Mouse (Mus musculus) limb, embryonic 14.5 days (tissue): ENCODE data around the gene Zfp580. TPM values are rescaled to one million over a fixed set of nuclear protein-coding genes. Genes with fewer than 3 reads are reported as not detected.
"Not testable (repeated sequence)": the region's sequence is repeated elsewhere in the genome, so short reads cannot be mapped to it uniquely, and the experiment has no call there.

Experiments used
- ATAC-seq: fragments of 200-750 bp; cut with Nextera tagmentation; 2 replicates; pipeline ENCODE4 v1.8.0; 2017; ENCODE audit warnings: low read depth, moderate number of reproducible peaks, moderate TSS enrichment; ENCODE audit not compliant: low FRiP score
- DNase-seq: peaks from one replicate; pipeline ENCODE4 v3.0.0-alpha.2; 2015; ENCODE audit warnings: low spot score
- H3K27ac ChIP-seq: fragments of 300-500 bp; sonication (generic); replicated peaks from 2 replicates; pipeline ENCODE4 v1.5.1; 2014; ENCODE audit warnings: low read depth, mild to moderate bottlenecking, low read length, moderate library complexity, mixed read lengths
- H3K27me3 ChIP-seq: fragments of 300-500 bp; sonication (generic); 2 replicates; pipeline ENCODE4 v1.6.1; 2014; ENCODE audit warnings: low read length, mixed read lengths; ENCODE audit not compliant: control insufficient read depth, insufficient read depth
- H3K36me3 ChIP-seq: fragments of 300-500 bp; sonication (generic); 2 replicates; pipeline ENCODE4 v1.6.1; 2014; ENCODE audit warnings: mild to moderate bottlenecking, low read length, moderate library complexity, mixed read lengths; ENCODE audit not compliant: control insufficient read depth, insufficient read depth
- H3K4me1 ChIP-seq: fragments of 300-500 bp; sonication (generic); 2 replicates; pipeline ENCODE4 v1.6.1; 2014; ENCODE audit warnings: antibody characterized with exemption, low read length, mixed read lengths; ENCODE audit not compliant: control insufficient read depth, insufficient read depth
- H3K4me2 ChIP-seq: fragments of 300-500 bp; sonication (generic); replicated peaks from 2 replicates; pipeline ENCODE4 v1.6.1; 2014; ENCODE audit warnings: low read depth, mild to moderate bottlenecking, low read length, moderate library complexity; ENCODE audit not compliant: severe bottlenecking
- H3K4me3 ChIP-seq: fragments of 300-500 bp; sonication (generic); replicated peaks from 2 replicates; pipeline ENCODE4 v1.5.1; 2014; ENCODE audit warnings: low read length
- H3K9ac ChIP-seq: fragments of 300-500 bp; sonication (generic); 2 replicates; pipeline ENCODE4 v1.6.1; 2014; ENCODE audit warnings: mild to moderate bottlenecking, low read depth, low read length, moderate library complexity; ENCODE audit not compliant: severe bottlenecking
- H3K9me3 ChIP-seq: fragments of 300-500 bp; sonication (generic); 2 replicates; pipeline ENCODE4 v1.6.1; 2016; ENCODE audit warnings: low read length; ENCODE audit not compliant: control insufficient read depth
- POLR2A ChIP-seq: fragments of 200-500 bp; IDR thresholded peaks from 2 replicates; pipeline ENCODE4 v1.8.0; 2012; ENCODE audit warnings: inconsistent platforms, mild to moderate bottlenecking, moderate library complexity, borderline replicate concordance; ENCODE audit not compliant: insufficient read depth, insufficient read length; ENCODE audit errors: extremely low read depth
- WGBS: fragments of 180-500 bp; shearing (Covaris S2); extraction: QIAGEN DNeasy Blood & Tissue Kit; methylation state at CpG from one replicate; pipeline ENCODE4 v1.1.7; 2014; 5-methylcytosine and 5-hydroxymethylcytosine counted together
- polyA plus RNA-seq, 2 experiments: library from polyadenylated mRNA; depleted of rRNA in 1 of 2; stranded (reverse) in 1 of 2; unstranded in 1 of 2; fragments of >200 nt; fragmentation: Nextera tagmentation in 1 of 2; extraction: Ambion mirVana in 1 of 2; gene quantifications; 2 replicates each; pipeline versions ENCODE4 v1.2.1 to v1.2.3; 2012 to 2014

The Zfp580 gene
- polyA plus RNA-seq (2012; rRNA removed) (49.7 and 70.4 TPM in 2 replicates), polyA plus RNA-seq (2014; fragmentation: Nextera tagmentation; extraction: Ambion mirVana) (47.5 and 57.7 TPM in 2 replicates)

DNA sequence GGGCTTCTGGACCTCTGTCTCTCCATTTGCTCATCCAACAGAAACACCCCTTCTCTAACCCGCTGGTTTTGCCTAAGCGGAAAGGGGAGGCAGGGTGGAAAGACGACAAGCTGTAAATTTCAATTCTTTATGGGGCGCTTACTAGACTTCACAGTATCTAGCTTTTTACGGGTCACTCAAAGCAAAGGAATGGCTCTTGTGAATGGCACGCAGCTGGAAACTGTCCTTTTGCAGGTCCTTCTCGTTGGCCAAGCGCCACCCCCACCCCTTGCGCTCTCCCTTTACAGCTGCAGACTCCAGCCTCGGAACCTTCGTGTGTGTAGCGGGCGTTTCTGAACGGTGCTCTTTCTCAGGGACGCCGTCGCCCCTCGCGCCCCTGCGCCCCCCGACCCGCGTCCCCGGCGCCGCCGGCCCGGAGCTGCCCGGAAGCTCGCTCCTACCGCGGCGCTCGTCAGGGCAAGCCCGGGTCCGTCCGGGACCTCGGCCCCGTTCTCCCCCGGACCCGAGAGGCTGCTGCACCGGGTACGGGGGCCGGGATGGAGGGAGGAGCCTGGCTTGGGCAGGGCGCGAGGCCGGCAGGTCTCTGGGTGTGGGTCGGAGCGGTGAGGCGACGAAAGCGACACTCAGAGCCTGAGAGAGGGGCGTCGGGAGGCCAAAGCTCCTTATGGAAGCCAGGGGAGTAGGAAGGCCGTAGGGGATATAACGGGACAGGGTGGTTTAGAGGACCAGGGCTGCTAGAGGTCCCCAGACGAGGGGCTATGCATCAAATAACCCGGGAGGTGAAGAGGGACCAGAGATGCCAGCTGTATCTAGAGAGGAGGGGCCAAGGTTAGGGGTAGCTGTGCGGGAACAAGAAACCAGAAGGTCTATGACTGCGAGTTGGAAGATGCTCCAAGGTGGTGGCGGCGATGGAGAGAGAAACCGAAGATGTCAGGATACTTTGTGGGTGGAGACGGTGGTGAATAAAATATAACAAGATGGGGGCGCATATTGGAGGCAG, at the start of gene Zfp580:
TSS of gene Zfp580 (plus strand) at position 346 of the 1,000 bp plus-strand sequence.
- 0 out of 2 replicates have a peak, but pooled peaks have one; percentile 34 for TF ChIP-seq POLR2A
- H3K36me3 ChIP-seq = no peaks in the 10 kb centered on the region
- ATAC-seq (peak; percentile 84), DNase-seq (peak; percentile 57)
- peak within 1 kb of the TSS; percentile 92 for H3K9ac ChIP-seq
- H3K27me3 ChIP-seq = peaks cover 48% of the 10 kb centered on the region
- WGBS = 2% methylated on average over 63 of the region's 65 CpGs
- H3K27ac ChIP-seq = peak within 1 kb of the TSS; percentile 53
- peak within 1 kb of the TSS; percentile 81 for H3K4me3 ChIP-seq
- H3K4me1 ChIP-seq = peaks cover 34% of the 10 kb centered on the region
- no peaks in the 10 kb centered on the region for H3K9me3 ChIP-seq
- peak within 1 kb of the TSS; percentile 94 for H3K4me2 ChIP-seq

GRCm38 (mm10) chr7:5002876-5003275, 48.5 kb upstream of the Zfp580 start:
- 75% methylated on average over 8 of the region's 8 CpGs for WGBS
- not testable (repeated sequence) for H3K27me3 ChIP-seq, DNase-seq, H3K4me3 ChIP-seq, H3K4me2 ChIP-seq, H3K4me1 ChIP-seq, ATAC-seq, H3K9ac ChIP-seq, H3K27ac ChIP-seq, H3K9me3 ChIP-seq
- H3K36me3 ChIP-seq = peaks cover 16% of the 10 kb centered on the region

- H3K27ac ChIP-seq = no peak overlapping the region
- 96% methylated on average over 26 of the region's 26 CpGs for WGBS
- no peaks in the 10 kb centered on the region for H3K9me3 ChIP-seq
- H3K9ac ChIP-seq = no peak overlapping the region
- ATAC-seq = no peak
- H3K27me3 ChIP-seq = no peaks in the 10 kb centered on the region
- peaks cover 67% of the 10 kb centered on the region for H3K36me3 ChIP-seq
- no peak overlapping the region for H3K4me2 ChIP-seq
- no peak overlapping the region for H3K4me3 ChIP-seq
- no peak for TF ChIP-seq POLR2A
- 0 out of 2 replicates have a peak, but pooled peaks cover under 1% of the 10 kb centered on the region for H3K4me1 ChIP-seq
- no peak for DNase-seq
Measured at GRCm38 (mm10) chr7:5008229-5008628, 43.1 kb upstream of the Zfp580 start.

DNA sequence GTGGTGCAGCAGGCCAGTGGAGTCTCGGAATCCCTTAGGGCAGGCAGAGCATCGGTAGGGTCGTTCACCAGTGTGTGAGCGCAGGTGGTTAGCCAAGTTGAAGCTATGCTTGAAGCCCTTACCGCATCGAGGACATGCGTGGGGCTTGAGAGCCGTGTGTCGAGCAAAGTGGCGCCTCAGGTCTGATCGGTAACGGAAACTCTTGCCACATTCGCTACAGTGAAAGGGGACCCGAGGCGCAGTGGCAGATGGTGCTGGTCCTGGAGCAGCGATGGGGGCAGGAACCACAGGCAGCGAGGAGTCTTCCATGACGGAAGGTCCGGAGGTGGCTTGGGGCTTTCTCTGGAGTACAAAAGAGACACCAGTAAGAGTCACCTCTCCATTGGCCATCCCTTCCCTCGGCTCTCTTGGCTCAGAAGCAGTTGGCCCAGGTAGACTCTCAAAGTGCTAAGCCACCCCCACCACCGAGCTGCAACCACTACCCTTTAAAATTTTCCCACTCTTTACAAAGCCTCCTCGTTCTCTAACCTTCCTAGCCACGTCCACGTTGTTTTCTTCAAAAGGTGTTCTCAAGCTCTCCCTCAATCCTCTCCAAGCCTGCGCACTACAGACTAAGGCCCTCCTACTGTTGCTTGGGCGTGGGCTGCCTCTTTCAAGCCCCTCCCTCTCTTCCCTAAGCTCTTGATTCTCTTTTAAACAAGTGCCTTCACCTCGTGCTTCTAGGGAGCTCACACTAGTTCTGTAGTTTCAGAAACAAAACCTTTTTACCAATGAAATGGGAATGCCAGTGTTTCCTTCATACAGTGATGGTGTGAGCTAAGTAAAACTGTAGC, 38.4 kb upstream of the Zfp580 start:
- H3K4me3 ChIP-seq = peak overlapping the region; percentile 69; the same call in 1 of the 2 replicates
- no peak overlapping the region for H3K27ac ChIP-seq
- peaks cover 2% of the 10 kb centered on the region; the same call in 1 of the 2 replicates for H3K4me1 ChIP-seq
- no peak overlapping the region for H3K9ac ChIP-seq
- DNase-seq (no peak), ATAC-seq (no peak)
- H3K4me2 ChIP-seq = peak overlapping the region; percentile 62; the same call in 1 of the 2 replicates
- TF ChIP-seq POLR2A = no peak
- H3K27me3 ChIP-seq = no peaks in the 10 kb centered on the region
- H3K36me3 ChIP-seq = peaks cover 51% of the 10 kb centered on the region
- no peaks in the 10 kb centered on the region for H3K9me3 ChIP-seq
- WGBS = 89% methylated on average over 27 of the region's 27 CpGs
